Mouse (Mus musculus) stomach, postnatal 0 days (tissue): ENCODE data around the gene Tbc1d9b.

Source experiments
- CTCF ChIP-seq: IDR thresholded peaks from 2 replicates; pipeline ENCODE4 v1.5.1; 2016; ENCODE audit warnings: antibody characterized with exemption, low read depth, mild to moderate bottlenecking, moderate library complexity
- EP300 ChIP-seq: optimal IDR thresholded peaks from 2 replicates; pipeline ENCODE3; 2016; ENCODE audit warnings: antibody characterized with exemption

DNA sequence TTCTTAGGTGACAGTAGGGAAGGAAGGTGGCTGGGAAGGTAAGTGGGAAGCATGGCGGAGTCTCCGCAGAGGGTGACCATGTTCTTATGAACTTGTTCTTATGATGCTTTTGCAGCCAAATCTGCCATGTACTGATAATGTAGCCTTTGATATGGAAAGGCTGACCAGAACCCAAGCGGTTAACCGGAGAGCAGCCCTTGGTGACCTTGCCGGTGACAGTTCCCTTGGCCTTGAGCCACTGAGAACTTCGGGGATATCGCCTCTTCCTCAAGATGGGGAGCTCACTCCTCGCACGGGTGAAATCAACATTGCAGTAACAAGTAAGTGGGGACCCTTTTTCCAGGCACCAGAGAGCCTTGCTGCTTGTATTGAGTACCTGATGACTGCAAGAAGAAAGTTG is 35.5 kb upstream of the Tbc1d9b start:
- TF ChIP-seq CTCF, result no peak
- no peak for TF ChIP-seq EP300
